Mouse (Mus musculus): ENCODE measurements around the gene Smarcd1.

- TF ChIP-seq CTCF (IDR thresholded peaks at IDR 0.05; ENCODE audit: control insufficient read depth, insufficient read depth, insufficient replicate concordance, low read depth, low read length) (peak; percentile 92), POLR2A (IDR thresholded peaks at IDR 0.05; ENCODE audit: control insufficient read depth, low read depth, low read length) (no peak)
Observed at GRCm38 (mm10) chr15:99714858-99715257, 12.9 kb downstream of the Smarcd1 start.

Data from testis, adult 2 months (tissue).